Mouse (Mus musculus) heart, postnatal 36 days (tissue): ENCODE results near the gene Prss35. TPM values are rescaled to one million over a fixed set of nuclear protein-coding genes. Genes with fewer than 3 reads are reported as not detected.

Experiments used
- DNase-seq, 2 experiments: peaks; one replicate each; pipeline ENCODE4 v3.0.0; 2021 to 2022
- intact Hi-C: fragments of 180-260 bp; cut with DNase I; formaldehyde crosslinking; loops from one replicate; pipeline ENCODE4 v1.15.1; 2025
- total RNA-seq, 2 experiments: library from RNA; stranded (reverse); gene quantifications; 2 replicates each; pipeline ENCODE4 v1.2.3; 2021

Gene Prss35
- total RNA-seq, 2 experiments from 2014 or later, result 0.27 to 0.42 TPM

DNA sequence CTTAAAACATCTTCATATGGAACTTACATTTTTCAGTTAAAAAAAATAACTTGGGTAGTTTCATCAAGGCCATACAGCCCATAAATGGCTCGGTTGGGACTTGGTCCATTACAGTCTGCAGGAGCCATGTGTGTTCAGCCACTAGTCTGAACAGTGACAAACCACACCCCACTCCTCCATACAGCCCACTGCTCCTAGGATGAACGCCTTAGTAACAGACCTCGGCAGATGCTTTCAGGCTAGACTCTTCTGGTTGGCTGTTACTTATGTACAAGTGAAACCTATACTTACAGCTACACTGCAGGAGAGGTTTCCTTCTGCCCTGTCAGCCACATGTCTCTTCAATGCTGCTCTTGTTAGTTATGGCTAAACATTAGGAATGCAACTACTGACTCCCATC lies 51.8 kb downstream of the Prss35 start:
- DNase-seq, result no peak
- intact Hi-C loops, result no loop called here

DNA sequence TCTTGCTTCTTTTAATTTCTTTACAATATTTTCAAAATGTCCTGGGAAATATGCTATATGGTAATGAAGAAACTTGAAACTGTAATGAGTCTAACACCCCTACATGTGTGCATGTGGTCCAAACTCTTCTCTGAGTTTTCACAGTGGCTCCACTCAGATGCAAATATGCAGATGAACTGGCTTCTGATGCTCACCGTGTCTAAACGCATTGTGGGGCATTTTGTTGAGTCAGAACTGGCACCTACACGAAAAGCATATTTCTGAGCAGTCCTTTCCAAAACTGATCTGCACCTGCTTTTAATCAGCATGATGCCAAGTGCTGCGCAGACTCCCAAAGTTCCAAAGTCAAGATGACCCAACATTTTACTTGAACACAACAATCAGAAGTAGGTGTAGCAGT lies 54.1 kb downstream of the Prss35 start:
- intact Hi-C loops, result no loop called here
- no peak for DNase-seq

DNA sequence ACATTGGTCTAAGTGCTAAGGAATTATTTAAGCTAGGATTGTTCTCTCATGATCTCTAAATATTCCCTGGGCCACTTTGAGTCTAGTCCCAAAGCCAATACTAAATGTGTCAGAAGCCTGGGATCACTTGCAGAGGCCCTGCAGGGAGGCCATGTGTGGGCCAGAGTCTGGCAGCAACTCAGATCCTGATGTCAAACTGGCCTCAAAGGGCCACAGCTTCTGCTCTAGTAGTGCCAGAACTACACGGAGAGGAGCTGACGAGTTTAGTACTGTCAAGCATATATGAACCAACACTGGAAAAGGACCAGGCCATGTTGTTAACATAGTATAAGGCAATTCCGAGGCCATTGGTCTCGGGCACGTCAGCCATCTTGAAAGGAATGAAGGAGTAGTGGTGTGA lies 54.7 kb downstream of the Prss35 start:
- DNase-seq, result no peak
- intact Hi-C loops, result no loop called here

DNA sequence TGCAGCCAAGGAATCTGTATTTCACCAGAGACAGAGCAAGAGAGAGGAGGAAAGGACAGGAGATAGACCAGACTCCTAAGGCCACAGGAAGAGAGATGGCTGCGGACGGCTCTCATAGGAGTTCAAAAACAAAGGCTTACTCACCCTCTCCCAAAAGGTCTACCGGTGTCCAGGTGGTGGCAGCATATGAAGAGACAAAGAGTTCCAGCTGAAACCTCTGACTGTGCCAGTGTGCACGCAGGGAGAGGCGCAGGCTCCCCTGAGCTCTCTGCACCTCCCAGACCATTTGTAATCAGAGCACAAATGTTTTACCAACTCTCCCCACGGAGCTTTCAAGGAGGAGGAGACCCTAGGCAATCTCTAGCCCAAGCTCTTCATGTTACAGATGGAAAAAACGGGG lies 55.2 kb downstream of the Prss35 start:
- intact Hi-C loops, result no loop called here
- no peak for DNase-seq

DNA sequence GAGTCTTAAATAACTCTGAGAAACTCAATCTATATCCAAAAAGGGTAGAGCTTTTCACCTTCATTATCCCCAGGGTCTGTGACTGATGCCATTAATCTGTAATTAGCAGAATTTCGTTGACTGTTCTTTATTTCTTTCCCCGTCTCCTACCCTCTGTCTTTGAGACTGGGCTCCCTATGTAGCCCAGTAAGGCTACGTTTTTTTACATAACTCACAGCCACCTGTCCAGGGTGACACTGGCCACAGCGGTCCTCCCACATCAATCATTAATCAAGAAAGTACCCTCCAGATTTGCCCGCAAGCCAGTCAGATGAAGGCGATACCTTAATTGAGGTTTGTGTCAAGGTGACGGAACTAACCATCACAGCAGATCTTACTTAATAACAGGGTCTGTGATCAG lies 55.6 kb downstream of the Prss35 start:
- intact Hi-C loops, result no loop called here
- no peak for DNase-seq

DNA sequence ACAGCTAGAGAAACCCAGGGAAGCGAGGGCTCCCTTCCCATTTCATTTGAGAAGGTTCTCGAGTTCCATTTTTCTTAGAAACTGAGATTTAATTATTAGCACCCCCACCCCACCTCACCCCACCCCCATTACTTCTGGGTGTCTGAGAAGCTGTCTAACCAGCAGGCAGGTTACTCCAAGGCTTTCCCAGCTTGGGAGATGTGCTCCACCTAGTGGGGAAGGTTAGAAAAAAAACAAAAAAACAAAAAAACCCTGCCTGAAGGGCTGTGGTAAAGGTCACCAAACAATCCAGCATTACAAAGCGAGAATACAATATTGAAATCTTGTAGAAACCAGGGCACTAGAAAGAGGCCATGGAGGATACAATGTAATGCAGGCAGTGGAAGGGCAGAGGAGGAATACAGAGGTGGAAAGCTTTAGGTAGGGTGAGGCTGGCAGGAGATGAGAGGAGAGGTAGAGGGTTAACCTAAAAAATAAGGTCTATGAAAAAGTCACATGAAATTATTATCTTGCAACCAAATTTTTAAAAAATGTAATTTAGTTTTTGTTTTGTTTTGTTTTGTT lies 57.2 kb downstream of the Prss35 start:
- no peak for DNase-seq
- intact Hi-C loops, result loop anchor here (2.0 kb wide), 1 partner anchor 208 kb away; no protein-coding TSS in a partner anchor

Other genes with a start within 250 kb of the Prss35 start
- gene Pgm3, start 171.8 kb upstream of the Prss35 start, total RNA-seq, result 1 to 10 TPM; 7.2 to 7.8 TPM
- under 1 TPM; 0.58 to 0.76 TPM for gene Rwdd2a, start 171.7 kb upstream of the Prss35 start, total RNA-seq
- 100 to 1,000 TPM; 112 to 114 TPM for gene Me1, start 47.7 kb upstream of the Prss35 start, total RNA-seq
- gene Snap91, start 137.0 kb downstream of the Prss35 start, total RNA-seq, result 1 to 10 TPM; 7.3 to 8.9 TPM